Mouse (Mus musculus): Measurements from ENCODE around the gene Foxn3.
A peak's percentile ranks its signal among the peaks of the same experiment; 100 is the strongest.

Foxn3 gene

GRCm38 (mm10) chr12:99150126-99150525 is 413.3 kb downstream of the Foxn3 start:
- peak; percentile 67 for DNase-seq

- DNase-seq: no peak
Measured at GRCm38 (mm10) chr12:99149193-99149592, 414.2 kb downstream of the Foxn3 start.
